Mouse (Mus musculus) inflammation-experienced regulatory T-cells, adult 6 months (primary cell): Measurements from ENCODE around the gene Sphk1. TPM values are rescaled to one million over a fixed set of nuclear protein-coding genes. Genes with fewer than 3 reads are reported as not detected.

Source experiments
- ATAC-seq: one replicate; pipeline ENCODE4 v1.8.0; 2017
- polyA plus RNA-seq, 3 experiments: library from polyadenylated mRNA; unstranded; fragments of 100-300 nt; shearing (Covaris generic); gene quantifications; one replicate each; pipeline ENCODE4 v1.2.1; 2017

Gene Sphk1
- polyA plus RNA-seq, 3 experiments from 2014 or later, result not detected

DNA sequence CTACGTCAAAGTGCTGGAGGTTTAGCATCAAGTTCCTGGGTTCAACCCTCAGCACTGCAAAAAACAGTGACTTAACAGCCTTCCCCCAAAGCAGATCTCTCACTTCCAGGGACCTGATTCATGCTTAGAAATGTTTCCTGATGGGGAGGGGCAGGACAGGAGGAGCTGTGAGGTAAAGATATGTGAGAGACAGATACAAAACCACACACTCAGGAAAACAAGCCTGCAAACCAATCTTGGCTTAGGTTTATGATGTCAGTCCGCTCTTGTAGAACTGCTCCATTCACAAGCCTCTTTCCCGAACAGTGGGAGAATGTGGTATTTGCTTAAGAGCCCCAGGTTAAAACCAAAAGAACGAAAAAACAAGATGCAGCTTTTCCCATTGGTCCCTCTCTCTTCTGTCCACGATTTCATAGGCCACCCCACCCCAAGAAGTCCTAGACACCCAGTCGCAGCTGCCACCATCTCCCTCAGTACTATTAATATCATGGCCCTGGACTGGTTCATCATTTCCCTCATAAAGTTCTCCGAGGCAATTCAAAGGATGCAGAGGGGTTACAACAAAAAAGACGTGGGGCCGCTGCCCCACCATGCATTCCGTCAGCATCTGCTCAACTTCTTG lies 49.4 kb downstream of the Sphk1 start:
- ATAC-seq, result no peak

DNA sequence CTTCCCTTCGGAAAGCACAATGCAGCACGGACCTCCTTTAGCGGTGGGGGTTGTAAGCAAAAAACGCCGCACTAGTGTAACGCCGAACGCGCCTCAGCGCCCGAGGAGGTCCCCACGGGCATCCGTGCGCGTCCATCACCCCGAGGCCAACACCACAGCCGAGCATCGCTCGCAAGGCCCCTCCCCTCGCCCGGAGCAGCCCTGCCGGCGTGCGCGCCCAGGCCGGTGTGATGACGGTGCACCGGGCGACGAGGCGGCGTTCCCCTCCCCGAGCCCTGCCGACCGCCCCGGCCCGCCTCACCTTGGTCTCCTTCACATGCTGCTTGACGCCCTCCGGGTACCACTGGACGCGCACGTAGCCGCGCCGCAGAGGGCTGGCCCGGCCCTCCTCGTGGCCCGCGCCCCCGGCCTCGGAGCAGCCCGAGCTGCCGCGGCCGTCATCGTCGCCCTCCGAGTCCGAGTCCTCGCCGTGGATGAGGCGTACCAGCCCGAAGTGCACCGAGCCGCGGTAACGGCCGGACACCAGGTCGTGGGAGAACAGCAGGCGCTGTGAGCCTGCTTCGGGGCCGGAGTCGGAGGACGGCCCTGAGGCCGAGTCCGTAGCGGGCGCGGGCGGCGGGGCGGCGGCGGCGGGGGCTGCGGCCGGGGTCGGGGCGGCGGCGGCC lies 50.1 kb downstream of the Sphk1 start:
- ATAC-seq, result peak; percentile 69

DNA sequence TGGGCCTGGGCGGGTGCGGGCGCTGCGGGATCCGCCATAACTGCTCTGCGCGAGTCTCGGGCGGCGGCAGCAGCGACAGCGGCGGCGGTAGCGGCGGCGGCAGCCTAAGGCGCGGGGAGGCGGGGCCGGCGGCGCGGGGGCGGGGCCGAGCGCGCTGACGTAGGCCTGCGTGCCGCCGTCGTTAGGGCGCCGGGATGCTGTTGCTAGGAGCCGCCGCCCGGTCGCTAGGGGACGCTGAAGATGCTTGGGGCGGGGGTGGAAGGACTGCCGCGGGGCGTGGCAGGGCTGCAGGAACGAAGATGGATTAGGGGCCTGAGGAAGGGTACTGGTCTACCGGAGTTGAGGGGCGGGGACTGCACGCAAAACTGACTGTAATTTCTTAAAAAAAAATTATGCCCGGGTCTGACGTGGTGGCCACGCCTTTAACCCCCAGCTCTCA lies 50.7 kb downstream of the Sphk1 start, which contains the start of gene Ube2o:
Gene Ube2o, minus strand, starts transcription at position 72 of the 439 bp plus-strand sequence.
- peak; percentile 91 for ATAC-seq

GRCm38 (mm10) chr11:116585682-116586081 lies 55.0 kb downstream of the Sphk1 start:
- no peak for ATAC-seq

Other genes with a start within 250 kb of the Sphk1 start
- not detected for gene Galr2, start 250.0 kb upstream of the Sphk1 start, polyA plus RNA-seq
- 10 to 100 TPM; 70.3 to 96.0 (median 70.6) TPM for gene Exoc7, start 223.7 kb upstream of the Sphk1 start, polyA plus RNA-seq
- gene Foxj1, start 195.5 kb upstream of the Sphk1 start, polyA plus RNA-seq, result not detected
- 10 to 100 TPM in 1 of 3 experiments, 1 to 10 TPM in 2; 3.0 to 15.1 (median 8.5) TPM for gene Rnf157, start 117.9 kb upstream of the Sphk1 start, polyA plus RNA-seq
- 10 to 100 TPM; 10.4 to 14.6 (median 10.6) TPM for gene Ubald2, start 96.8 kb upstream of the Sphk1 start, polyA plus RNA-seq
- gene Qrich2, start 64.7 kb upstream of the Sphk1 start, polyA plus RNA-seq, result not detected
- gene Prpsap1, start 36.7 kb upstream of the Sphk1 start, polyA plus RNA-seq, result 10 to 100 TPM; 23.4 to 58.2 (median 50.6) TPM
- gene Ube2o, start 50.5 kb downstream of the Sphk1 start, polyA plus RNA-seq, result 1 to 10 TPM; 1.5 to 2.2 (median 2.0) TPM
- gene Aanat, start 55.5 kb downstream of the Sphk1 start, polyA plus RNA-seq, result not detected
- 1 to 10 TPM; 3.4 to 9.3 (median 3.9) TPM for gene Rhbdf2, start 96.1 kb downstream of the Sphk1 start, polyA plus RNA-seq
- gene Prcd, start 122.6 kb downstream of the Sphk1 start, polyA plus RNA-seq, result not detected
- gene Cygb, start 123.4 kb downstream of the Sphk1 start, polyA plus RNA-seq, result under 1 TPM in 2 of 3 experiments, not detected in 1; 0.24 to 0.32 TPM
- gene St6galnac1, start 244.6 kb downstream of the Sphk1 start, polyA plus RNA-seq, result 10 to 100 TPM in 2 of 3 experiments, 1 to 10 TPM in 1; 9.0 to 17.1 (median 13.5) TPM